Comparison of ENCODE assay signal across 26 mouse cellular contexts in the genomic region with DNA sequence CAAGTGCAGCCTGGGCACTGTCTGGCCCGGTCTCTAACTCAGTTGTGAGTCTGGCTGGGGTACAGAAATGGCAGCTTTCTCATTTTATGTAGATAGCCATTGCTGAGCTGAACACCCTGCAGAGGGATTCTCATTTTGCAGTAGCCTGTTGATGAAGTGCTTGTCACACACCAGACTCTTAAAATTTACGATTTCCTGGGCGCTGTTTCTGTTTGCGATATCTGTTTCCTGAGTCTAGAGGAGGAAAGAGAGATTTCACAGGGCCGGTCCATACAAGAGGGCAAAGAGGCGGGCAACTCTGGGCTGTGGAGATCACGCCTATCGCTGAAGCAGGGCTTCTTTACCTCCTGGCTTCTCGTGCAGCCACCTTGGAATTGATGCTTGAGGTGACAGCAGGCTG.
"Had no signal": no experiment of that assay in that cellular context is flagged by ENCODE, and none has a peak within 500 bp of the region (broad histone marks: within the 10 kb centered on the region; RNA-seq: fewer than 3 reads in every experiment).

No protein-coding gene starts in this region.

- H3K4me1 ChIP-seq: hindbrain, embryonic 10.5 days; hindbrain, embryonic 12.5 days; limb, embryonic 15.5 days had no signal

- H3K9ac ChIP-seq: heart, embryonic 12.5 days; hindbrain, embryonic 12.5 days; hindbrain, embryonic 14.5 days; intestine, embryonic 15.5 days; limb, embryonic 13.5 days; limb, embryonic 15.5 days had no signal

- DNase-seq: gastrocnemius, adult 2 months; gastrocnemius, postnatal 10 days; gastrocnemius, postnatal 25 days; heart, adult 18-20 months; heart, postnatal 10 days; heart, postnatal 4 days; kidney, adult 18-20 months; kidney, adult 9 months; kidney, postnatal 14 days; kidney, postnatal 36 days; layer of hippocampus, adult 9-11 months; layer of hippocampus, postnatal 36 days; left cerebral cortex, postnatal 4 days had no signal

- H3K9me3 ChIP-seq: heart, embryonic 10.5 days; hindbrain, embryonic 12.5 days; intestine, embryonic 15.5 days; limb, embryonic 13.5 days; limb, embryonic 15.5 days had no signal

- H3K4me3 ChIP-seq: gastrocnemius, adult 2 months; heart, embryonic 10.5 days; heart, embryonic 12.5 days; hindbrain, embryonic 10.5 days; hindbrain, embryonic 12.5 days; intestine, embryonic 15.5 days; limb, embryonic 13.5 days; limb, embryonic 15.5 days had no signal

- H3K27ac ChIP-seq: gastrocnemius, adult 2 months; heart, embryonic 10.5 days; hindbrain, embryonic 10.5 days; hindbrain, embryonic 12.5 days; hindbrain, embryonic 14.5 days; intestine, embryonic 15.5 days; kidney, postnatal 0 days; limb, embryonic 13.5 days; limb, embryonic 15.5 days had no signal

- H3K4me2 ChIP-seq: heart, embryonic 12.5 days; hindbrain, embryonic 12.5 days; hindbrain, embryonic 14.5 days; intestine, embryonic 15.5 days; limb, embryonic 13.5 days; limb, embryonic 15.5 days; liver, embryonic 11.5 days had no signal

- H3K27me3 ChIP-seq: heart, embryonic 12.5 days; hindbrain, embryonic 12.5 days; intestine, embryonic 15.5 days; limb, embryonic 13.5 days; limb, embryonic 15.5 days had no signal

- ATAC-seq: hindbrain, embryonic 16.5 days; inflammation-experienced regulatory T-cells, adult 6 months; intestine, embryonic 15.5 days; intestine, postnatal 0 days had no signal
